Mouse (Mus musculus) ovary, postnatal 36 days (tissue): ENCODE measurements around the gene Dxo.

ENCODE experiments used
- DNase-seq: peaks from one replicate; pipeline ENCODE4 v3.0.0; 2022; ENCODE audit warnings: low spot score, mixed read lengths

Dxo gene

DNA sequence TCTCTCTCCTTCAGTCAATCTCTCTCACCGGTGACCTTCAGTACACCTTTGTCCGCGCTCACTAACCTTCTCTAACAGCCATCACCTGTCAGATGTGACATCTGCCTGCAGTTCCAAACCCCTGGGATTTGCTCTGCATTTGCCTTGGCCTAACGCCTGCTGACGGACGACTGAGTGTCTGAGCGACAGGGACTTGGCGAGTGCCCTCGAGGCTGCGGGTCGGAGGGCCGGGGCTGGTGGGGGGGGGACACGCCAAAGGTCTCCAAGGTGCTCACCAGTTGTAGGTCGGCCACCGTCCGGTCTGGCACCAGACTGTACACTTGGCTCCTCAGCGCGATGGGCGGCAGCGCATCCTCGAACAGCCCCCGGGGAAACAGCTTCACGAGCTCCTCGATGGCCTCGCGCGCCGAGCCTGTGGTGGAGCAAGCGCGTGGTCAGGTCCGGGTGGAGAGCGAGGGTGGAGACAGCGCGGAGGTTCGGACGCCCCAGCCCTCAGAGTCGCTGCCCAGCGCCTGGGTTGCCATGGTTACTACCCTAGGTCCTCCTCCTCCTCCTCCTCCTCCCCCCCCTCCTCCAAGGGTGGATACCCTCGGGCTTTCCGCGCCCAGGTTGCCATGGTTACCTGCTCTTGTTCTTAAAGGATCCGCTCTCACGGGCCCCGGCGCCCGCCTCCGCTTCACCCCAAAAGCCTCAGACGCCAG is 514 bp upstream of the Dxo start:
- DNase-seq: no peak

DNA sequence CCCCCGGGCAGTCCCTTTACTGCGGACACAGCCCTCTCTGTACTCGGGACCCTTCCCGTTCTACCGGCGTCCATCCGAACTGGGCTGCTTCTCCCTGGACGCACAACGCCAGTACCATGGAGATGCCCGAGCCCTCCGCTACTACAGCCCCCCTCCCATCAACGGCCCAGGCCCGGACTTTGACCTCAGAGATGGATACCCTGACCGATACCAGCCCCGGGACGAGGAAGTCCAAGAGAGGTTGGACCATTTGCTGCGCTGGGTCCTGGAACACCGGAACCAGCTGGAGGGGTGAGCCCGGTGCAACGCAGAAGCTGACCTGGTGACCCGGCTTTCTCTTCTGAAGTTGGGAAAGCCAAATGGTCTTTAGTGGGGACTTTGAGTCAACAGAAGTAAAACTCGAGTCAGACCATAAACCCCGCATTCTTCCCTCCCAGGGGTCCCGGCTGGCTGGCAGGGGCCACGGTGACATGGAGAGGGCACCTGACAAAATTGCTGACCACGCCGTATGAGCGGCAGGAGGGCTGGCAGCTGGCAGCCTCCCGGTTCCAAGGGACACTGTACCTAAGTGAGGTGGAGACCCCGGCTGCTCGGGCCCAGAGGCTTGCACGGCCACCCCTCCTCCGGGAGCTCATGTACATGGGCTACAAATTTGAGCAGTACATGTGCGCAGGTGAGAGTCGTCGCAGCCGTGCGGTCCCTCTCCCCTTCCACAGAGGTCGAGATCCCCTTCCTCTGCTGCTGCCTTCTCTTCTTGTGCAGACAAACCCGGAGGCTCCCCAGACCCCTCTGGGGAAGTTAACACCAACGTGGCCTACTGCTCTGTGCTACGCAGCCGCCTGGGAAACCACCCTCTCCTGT is 875 bp downstream of the Dxo start:
- no peak for DNase-seq

DNA sequence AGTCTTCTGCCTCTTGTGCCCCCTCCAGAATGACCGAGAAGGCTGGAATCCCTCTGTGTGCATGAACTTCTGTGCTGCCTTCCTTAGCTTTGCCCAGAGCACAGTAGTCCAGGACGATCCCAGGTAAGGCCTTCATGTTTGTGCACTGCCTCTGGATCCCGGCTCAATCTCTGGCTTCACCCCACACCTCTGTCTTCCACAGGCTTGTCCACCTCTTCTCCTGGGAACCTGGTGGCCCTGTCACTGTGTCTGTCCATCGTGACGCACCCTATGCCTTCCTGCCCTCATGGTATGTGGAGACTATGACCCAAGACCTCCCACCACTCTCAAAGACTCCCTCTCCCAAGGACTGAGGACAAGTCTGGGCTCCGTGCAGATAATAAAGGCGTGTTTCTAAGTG is 2.0 kb downstream of the Dxo start:
- no peak for DNase-seq

DNA sequence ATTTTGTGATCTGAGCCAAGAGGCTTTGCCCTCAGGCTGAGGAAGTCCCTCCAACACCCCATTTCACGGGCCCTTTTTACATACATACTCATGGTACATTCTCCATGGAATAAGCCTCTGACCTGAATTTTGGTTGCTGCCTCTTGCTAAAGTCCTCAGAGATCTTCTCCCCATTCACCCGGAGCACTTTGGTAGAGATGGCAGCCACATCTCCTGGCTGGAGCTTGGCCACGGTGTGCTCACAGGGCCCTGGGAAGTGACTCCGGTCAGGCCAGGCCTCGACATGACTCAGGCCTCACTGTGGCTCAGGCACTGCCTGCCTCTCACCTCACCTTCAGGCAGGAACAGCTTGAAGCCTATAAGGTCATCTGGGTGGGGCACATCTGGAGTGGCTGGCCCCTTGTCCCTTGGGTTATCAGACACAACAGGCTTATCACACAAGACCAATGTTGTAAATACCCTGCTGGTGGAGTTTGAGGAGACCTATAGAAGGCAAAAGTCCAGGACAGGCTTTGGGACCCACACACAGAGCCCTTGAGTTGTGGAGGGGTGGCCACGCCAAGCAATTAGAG is 4.0 kb downstream of the Dxo start:
- no peak for DNase-seq

DNA sequence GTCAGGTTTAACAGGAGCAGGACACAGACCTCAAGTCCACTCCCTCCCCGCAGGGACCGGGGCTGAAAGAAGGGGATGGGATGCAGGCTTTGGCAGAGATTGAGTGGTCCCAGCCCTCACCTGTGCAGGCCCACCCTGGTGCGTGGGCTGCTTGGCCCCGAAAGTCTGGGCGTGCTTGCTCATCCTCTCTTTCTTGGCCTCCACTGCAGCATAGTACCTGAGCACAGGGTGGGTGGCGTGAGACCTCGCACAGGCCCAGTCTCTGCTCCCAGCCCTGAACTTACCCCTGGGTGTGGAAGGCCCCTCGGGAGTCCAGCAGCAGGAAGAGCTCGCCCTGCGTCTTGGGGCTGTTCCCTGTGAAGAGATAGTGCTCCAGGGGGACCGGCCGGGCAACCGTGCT is 8.1 kb downstream of the Dxo start:
- no peak for DNase-seq

DNA sequence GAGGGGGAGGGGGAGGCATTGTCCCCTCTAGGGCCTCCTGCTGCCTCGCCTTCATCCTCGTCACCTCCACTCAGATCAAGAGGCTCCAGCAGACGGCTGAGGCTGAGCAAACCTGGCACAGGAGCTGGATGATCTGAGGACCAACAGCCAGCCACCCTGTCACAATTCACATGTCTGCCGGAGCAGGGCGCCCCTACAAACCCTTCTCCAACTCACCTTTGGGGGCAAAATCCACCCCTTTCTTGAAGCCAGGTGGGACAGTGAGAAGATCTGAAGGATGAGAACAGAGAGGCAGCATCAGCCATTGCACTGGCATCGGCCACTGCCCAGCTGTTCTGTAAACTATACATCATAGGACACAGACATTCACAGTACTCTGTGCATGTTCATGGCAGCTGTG is 10.4 kb downstream of the Dxo start:
- no peak for DNase-seq

DNA sequence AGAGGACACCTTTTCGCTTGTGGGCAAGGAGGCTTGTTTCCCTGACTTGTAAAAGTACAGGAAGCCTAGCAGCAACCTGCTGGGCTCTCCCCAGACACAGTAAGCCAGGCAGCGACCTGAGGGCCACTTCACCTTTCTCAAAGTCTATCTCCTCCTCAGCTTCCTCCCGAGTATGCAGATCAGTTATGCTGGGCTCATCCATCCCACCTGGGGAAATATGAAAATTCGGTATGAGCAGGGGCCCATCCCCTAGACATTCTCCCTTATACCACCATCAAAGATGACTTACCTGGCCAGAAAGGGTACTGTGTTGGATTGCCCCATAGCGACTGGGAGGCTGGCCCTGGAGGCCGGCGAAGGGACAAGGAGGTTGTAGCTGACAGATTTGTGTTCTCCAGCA is 10.8 kb downstream of the Dxo start:
- DNase-seq: no peak

DNA sequence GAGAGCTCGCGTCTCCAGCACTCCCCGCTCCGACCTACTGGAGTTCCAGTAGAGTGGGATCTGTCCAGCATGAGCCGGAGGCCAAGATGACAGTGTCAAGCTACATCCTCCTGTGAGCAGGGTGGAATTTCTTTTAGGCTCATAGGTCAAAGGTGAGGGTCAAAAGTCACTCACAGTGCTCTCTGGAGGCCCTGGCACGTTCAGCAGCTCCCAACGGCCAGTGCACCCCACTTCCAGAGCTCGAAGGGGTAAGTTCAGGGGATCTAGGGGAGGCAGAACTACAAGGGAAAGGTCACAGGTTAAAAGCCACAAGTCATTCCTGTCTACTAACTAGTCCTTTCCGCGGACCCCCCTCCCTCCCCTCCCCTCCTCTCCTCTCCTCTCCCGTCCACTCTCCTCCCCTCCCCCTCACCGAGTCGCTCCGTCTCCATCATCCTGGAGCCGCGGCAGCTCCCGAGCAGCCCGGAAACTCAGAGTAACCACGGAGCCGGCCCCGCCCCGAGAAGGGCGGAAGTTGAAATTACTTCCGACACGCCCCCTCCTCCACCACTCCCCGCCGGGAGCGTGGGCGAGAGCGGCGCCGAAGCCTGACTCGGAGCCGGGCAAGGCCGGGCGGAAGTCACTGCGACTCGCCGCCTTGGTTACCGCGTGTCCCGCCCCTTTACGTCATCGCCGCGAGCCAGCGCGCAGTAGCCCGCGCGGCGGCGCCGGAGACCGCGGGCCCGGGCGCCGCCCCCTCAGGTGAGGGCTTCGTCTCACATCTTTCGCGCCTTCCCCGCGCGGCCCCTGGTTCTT is 13.1 kb downstream of the Dxo start, which contains the start of the genes Skiv2l and Nelfe:
Gene Skiv2l, minus strand, starts transcription at position 489 of the 795 bp plus-strand sequence.
Gene Nelfe, plus strand, starts transcription at position 670 of the 795 bp plus-strand sequence.
- DNase-seq: peak; percentile 98

DNA sequence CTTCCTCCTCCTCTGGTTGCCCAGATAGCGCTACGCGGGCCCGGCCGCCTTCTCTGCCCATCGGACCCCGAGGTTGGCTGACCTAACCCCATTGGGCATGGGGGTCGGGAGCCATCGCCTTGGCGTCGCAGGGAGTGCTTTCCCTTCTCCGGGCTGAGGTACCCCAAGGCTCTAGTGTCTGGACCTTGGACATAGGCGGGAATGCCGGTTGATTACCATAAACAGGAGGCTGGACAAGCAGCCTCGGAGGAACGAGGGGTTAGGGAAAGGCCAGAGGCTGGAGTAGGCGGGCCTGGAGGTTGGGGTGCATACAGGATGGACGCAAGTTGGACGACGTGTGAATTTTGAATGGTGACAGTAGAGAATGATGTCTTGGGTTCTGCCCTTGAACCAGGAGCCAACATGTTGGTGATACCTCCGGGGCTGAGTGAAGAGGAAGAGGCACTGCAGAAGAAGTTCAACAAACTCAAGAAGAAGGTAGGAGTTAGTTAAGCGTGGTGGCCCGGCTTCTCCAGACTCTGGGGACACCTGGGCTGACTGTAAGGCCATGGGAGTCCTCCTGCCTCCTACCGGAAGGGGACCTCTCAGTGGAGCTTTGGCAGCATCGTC is 13.8 kb downstream of the Dxo start:
- no peak for DNase-seq

DNA sequence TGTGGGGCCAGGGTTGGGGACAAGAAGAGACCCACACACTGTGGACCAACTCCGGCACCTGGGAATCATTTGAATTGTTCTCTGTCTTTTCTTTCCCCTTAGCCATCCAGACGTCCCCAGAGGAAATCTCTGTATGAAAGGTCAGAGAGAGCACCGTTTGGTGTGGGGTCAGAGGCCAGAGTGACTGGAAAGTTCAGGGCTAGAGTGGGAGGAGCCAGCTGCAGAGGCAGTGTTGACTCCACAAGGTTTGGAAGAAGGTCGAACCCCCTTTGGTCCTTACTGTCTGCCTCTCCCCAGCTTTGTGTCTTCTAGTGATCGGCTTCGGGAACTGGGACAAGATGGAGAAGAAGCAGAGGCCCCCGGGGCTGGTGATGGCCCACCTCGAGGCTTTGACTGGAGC is 16.7 kb downstream of the Dxo start:
- no peak for DNase-seq

DNA sequence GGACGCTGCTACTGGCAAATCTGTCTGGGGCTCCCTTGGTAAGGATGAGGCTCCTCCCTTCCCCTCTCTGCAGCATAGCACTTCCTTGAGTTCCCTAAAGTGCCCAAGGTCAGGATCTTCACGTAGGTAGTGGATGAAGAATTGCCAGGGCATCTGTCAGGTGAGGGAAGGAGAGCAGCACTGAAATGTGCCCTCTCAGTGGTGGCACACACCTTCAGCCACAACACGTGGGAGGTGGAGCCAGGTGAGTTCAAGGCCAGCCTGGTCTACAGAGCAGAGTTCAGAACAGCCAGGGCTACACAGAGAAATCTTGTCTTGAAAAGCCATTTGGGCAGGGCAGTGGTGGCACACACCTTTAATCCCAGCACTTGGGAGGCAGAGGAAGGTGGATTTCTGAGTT is 17.9 kb downstream of the Dxo start:
- DNase-seq: no peak

DNA sequence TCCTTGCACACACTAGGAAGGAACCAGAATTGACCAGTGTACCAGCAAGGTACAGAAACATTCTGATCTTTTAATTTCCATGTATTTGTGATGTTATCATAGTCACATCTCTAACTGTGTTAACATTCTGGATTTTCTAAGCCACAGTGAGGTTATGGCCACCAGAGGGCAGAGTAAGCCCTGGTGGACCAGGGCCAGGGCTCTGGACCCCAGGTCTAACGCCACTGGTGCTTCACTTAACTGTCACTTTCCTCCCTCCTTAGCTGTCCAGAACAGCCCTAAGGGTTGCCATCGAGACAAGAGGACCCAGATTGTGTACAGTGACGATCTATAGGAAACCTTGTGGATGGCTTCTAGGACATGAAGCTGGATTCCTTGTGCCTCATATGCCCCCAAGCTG is 19.0 kb downstream of the Dxo start:
- peak; percentile 41 for DNase-seq

DNA sequence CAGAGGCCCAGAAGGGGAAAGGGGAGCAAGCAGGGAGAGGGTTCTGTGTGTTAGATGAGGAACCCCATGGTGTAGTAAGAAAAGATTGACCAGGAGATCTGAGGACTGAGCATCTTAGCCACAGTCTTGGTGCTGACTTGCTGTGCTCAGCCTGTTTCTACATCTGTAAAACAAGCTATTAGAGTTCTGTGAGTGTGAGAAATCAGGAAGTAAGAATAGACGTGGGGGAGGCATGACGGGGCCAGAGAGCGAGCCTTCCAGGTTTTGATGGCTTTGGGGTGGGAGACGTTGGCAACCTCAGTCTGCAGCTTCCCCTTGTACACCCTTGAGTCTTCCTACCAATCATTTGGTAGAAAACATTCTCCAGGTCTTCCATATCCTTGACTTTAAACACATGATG is 21.9 kb downstream of the Dxo start:
- DNase-seq: no peak

DNA sequence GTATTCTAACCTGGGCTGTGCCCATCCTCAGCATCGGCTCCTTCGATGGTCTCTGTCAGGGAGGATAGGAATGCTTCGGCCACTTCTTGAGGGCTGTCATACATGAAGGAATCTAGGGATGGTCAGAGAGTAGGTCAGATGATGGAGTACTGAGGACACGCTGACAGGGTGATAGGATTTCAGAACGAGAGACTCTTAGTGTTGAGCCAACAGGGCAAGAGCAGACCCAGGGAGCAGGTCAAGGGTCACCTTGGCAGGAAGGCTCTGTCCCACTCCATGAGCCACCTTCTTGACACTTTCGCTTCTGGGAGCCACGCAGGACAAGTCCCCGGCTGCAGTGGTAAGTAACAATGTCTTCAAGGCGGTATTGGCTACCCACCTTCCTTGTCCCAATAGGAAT is 23.7 kb downstream of the Dxo start:
- DNase-seq: no peak

DNA sequence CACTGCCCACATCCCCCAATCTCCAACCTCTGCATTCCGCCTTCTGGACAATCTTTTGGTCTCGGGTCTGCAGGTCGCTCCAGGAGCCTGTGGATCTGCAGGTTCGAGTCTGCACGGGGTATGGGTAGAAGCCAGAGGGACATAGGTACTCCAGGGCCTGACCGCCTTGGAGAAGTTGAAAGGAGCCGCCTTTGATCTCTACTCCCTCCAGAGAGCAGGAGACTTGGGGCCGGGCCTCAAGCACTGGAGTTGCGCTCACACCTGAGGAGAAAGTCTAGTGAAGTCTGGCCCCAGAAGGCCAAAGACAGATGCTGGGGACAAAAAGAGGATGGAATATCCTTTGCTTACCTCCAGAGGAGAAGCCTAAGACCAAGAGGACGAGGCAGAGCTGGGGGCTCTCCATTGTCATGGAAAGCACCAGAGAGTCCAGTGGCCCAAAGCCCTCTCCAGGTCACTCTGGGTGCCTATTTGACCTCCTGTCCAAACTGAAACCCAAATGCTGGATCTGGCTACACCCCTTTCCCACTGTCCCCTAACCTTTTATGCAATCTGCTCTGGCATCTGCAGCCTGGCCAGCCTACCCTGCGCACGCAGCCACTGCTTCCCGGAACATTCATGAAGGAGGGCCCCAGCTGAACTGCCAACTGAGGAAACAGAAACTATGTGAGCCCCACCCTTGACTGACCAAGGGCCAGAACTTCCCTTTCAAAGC is 25.0 kb downstream of the Dxo start:
- no peak for DNase-seq

DNA sequence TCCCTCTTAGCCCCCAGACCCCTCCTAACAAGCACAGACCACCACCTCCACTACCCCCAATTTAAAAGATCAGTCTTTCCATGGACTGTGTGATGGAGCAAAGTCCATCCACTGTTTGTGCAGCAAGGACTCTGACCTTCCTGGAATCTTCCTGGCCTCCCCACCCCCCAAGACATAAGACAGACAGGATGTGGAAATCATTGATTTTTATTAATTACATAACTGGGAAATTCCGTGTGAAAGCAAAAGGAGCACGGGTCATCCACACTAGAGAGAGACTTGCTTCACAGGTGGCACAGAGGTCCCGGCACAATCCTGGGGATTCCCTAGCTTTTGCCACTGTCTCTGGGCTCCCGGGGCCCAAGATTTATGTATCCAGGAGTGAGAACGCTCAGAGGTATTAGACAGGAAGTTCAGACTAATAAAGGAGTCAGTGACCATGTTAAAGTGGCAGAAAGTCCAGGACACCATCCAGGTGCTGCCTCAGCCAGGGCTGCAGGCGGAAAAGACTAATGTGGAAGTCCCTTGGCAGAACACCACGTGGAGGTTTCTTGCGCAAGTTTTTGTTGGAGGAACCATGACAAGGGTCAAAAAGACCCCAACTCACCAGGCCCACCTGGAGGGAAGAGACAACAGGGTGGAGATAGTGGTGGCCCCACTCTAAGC is 25.7 kb downstream of the Dxo start, which contains the start of gene Cfb:
Gene Cfb, minus strand, starts transcription at position 103 of the 666 bp plus-strand sequence.
- DNase-seq: no peak

DNA sequence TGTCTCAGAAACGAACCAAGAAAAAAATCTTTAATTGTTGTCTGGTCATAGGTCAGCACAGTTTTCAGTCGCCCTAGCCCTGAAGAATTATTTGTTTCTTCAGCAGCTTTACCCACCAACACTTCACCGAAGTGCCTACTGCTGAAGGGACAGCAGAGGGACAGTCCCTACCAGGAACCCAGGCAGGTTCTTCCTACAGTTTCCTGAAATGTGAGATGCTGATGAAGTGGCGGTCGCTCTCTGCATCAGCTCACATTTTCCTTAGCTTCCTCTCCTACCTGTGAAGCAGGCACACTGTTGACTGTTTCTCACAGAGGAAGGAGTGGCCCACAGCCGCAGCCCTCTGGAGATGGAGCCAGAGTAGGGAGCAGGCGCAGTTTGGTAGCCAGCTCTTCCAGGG is 29.2 kb downstream of the Dxo start:
- no peak for DNase-seq

DNA sequence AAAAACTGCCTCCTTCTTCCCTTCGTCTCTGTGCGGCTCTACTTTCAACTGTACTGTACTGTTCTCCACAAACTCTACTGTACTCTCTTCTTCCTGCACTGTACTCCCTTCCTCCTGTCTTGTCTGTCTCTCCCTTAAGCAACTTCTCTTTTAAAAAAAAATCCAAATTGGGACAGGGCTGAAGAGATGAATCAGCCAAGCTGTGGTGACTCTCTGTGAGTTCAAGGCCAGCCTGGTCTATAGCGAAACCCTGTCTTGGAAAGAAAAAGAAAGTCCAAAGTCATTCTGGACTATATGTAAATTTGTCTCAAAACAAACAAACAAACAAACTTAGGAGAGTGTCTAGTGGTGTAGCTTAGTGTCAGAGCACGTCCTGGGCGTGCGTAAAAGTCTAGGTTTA is 37.5 kb downstream of the Dxo start:
- DNase-seq: no peak

DNA sequence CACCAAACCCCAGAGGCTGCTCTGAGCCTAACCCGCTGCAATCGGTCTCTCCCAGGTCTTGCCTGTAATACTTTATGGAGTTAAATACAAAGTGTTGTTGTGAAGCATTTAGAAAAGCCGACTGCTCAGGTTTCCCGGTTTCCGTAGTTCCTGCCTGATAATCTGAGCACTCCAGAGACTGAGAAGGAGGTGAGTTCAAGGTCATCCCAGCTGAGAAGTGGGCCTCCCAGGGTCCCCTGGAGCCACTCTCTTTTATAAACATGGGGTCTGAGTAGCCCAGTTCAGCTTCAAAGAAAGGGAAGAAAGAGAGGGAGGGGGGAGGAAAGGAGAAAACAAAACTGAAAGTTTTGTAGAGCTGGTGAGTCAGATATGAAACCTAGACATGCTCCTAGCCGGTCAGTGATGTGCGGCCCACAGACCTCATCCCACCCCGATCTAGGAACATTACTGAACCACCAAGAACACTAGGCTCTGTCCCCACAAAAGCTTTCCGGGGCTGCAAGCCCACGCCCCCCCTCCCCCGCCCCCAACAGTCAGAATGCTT is 42.6 kb downstream of the Dxo start, which contains the start of gene Zbtb12:
Gene Zbtb12, plus strand, starts transcription at position 148 of the 544 bp plus-strand sequence.
- DNase-seq: no peak

DNA sequence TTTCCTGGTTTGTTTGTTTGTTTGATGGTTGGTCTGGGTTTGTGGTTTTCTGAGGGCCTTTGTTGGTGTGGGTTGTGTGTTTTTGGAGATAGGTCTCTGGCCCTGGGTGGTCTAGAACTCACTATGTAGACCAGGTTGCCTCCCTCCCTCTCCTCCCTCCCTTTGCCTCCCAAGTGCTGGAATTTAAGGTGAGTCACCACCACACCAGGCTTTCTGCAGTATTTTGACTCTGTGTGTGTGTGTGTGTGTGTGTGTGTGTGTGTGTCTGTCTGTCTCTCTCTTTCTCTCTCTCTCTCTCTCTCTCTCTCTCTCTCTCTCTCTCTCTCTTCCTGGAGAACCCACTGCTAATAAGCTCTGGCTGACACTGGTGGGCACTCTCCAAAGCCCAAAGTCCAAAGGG is 44.3 kb downstream of the Dxo start:
- DNase-seq: no peak
